Mouse (Mus musculus): ENCODE measurements around the gene Ttc28. TPM values are rescaled to one million over a fixed set of nuclear protein-coding genes. Genes with fewer than 3 reads are reported as not detected.

The Ttc28 gene
- polyA plus RNA-seq, 1 experiment: 5.5 TPM

DNA sequence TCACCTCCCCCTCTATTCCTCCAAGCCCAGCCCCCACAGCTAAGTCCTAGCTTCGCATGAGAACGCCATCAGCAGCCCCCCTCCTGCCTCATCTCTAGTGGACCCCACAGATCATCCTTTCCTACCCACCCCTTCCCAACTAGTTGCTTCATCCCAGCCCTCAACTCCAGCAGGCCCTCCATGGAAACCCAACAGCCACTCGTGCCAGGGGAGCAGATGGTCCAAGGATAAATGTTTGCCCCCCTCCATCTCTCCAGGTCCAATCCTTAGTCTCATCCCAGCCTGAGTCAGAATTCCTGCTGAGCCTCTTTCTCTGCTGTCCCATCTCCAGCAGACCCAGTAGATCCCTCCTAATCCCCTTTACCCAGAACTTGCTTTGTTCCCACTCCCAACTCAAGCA is 36.6 kb downstream of the Ttc28 start:
- WGBS: 58% methylated on average over 3 of the region's 3 CpGs
- DNase-seq: peak; percentile 35 to 54
- no peak for TF ChIP-seq CTCF (IDR thresholded peaks at IDR 0.05; ENCODE audit: borderline replicate concordance, insufficient read depth, low read depth, low read length)
- TF ChIP-seq POLR2A (IDR thresholded peaks at IDR 0.05; ENCODE audit: borderline replicate concordance, insufficient read depth, low read length): no peak

DNA sequence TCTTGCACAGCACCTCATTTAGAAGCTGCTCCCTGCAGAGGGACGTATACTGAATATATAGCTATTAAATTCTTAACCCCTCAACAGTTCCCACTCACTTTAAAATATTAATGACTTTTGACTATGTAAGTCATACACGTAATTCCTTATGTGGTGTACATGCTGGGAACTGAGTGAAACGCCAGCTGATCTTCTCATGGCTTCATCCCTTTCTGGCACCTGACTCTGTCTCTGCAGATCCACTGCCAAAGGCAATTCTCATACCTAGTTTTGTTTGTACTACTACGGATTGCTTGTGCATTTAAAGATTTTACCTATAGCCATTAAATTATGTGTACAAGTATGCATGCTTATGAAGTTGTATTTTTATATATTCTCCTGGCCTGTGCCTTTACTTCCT is 39.9 kb downstream of the Ttc28 start:
- peaks cover 5% of the 10 kb centered on the region; the same call in 1 of the 2 replicates for H3K4me1 ChIP-seq (ENCODE audit: control insufficient read depth, insufficient read depth, low read length)
- TF ChIP-seq CTCF (IDR thresholded peaks at IDR 0.05; ENCODE audit: borderline replicate concordance, insufficient read depth, low read depth, low read length) (no peak), POLR2A (IDR thresholded peaks at IDR 0.05; ENCODE audit: borderline replicate concordance, insufficient read depth, low read length) (no peak)
- DNase-seq: peak in 1 of 2 experiments; percentile 7
- H3K27me3 ChIP-seq (ENCODE audit: control insufficient read depth, insufficient read depth, low read length): no peaks in the 10 kb centered on the region
- H3K27ac ChIP-seq (ENCODE audit: insufficient read depth, low read length): no peak overlapping the region
- H3K4me3 ChIP-seq (replicated peaks; ENCODE audit: insufficient read depth, low read depth, low read length): no peak overlapping the region
- 50% methylated on average over 4 of the region's 4 CpGs for WGBS

More for the DNA sequence above, 36.6 kb downstream of the Ttc28 start:
- H3K27me3 ChIP-seq (ENCODE audit: control insufficient read depth, insufficient read depth, low read length): no peaks in the 10 kb centered on the region
- H3K4me3 ChIP-seq (replicated peaks; ENCODE audit: insufficient read depth, low read depth, low read length): no peak overlapping the region
- no peak overlapping the region for H3K27ac ChIP-seq (ENCODE audit: insufficient read depth, low read length)
- peaks cover 5% of the 10 kb centered on the region; the same call in 1 of the 2 replicates for H3K4me1 ChIP-seq (ENCODE audit: control insufficient read depth, insufficient read depth, low read length)

- 16% methylated on average over 1 of the region's 1 CpGs for WGBS
- TF ChIP-seq POLR2A (IDR thresholded peaks at IDR 0.05; ENCODE audit: borderline replicate concordance, insufficient read depth, low read length) (no peak), CTCF (IDR thresholded peaks at IDR 0.05; ENCODE audit: borderline replicate concordance, insufficient read depth, low read depth, low read length) (peak; percentile 24; the same call in 1 of the 2 replicates)
- peak; percentile 12 for DNase-seq
Observed at GRCm38 (mm10) chr5:110923336-110923735, 43.7 kb downstream of the Ttc28 start.

GRCm38 (mm10) chr5:110924636-110925035 is 45.0 kb downstream of the Ttc28 start:
- no peak overlapping the region for H3K27ac ChIP-seq (ENCODE audit: insufficient read depth, low read length)
- TF ChIP-seq CTCF (IDR thresholded peaks at IDR 0.05; ENCODE audit: borderline replicate concordance, insufficient read depth, low read depth, low read length) (no peak), POLR2A (IDR thresholded peaks at IDR 0.05; ENCODE audit: borderline replicate concordance, insufficient read depth, low read length) (no peak)
- H3K4me1 ChIP-seq (ENCODE audit: control insufficient read depth, insufficient read depth, low read length): no peaks in the 10 kb centered on the region
- no peak for DNase-seq
- H3K27me3 ChIP-seq (ENCODE audit: control insufficient read depth, insufficient read depth, low read length): no peaks in the 10 kb centered on the region
- no peak overlapping the region for H3K4me3 ChIP-seq (replicated peaks; ENCODE audit: insufficient read depth, low read depth, low read length)
- 96% methylated on average over 3 of the region's 3 CpGs for WGBS

More at GRCm38 (mm10) chr5:110923336-110923735, 43.7 kb downstream of the Ttc28 start:
- H3K4me1 ChIP-seq (ENCODE audit: control insufficient read depth, insufficient read depth, low read length): no peaks in the 10 kb centered on the region
- H3K4me3 ChIP-seq (replicated peaks; ENCODE audit: insufficient read depth, low read depth, low read length): no peak overlapping the region
- no peak overlapping the region for H3K27ac ChIP-seq (ENCODE audit: insufficient read depth, low read length)
- H3K27me3 ChIP-seq (ENCODE audit: control insufficient read depth, insufficient read depth, low read length): no peaks in the 10 kb centered on the region

- Histone ChIP-seq H3K27ac (ENCODE audit: insufficient read depth, low read length) (no peak overlapping the region), H3K27me3 (ENCODE audit: control insufficient read depth, insufficient read depth, low read length) (no peaks in the 10 kb centered on the region), H3K4me1 (ENCODE audit: control insufficient read depth, insufficient read depth, low read length) (no peaks in the 10 kb centered on the region), H3K4me3 (replicated peaks; ENCODE audit: insufficient read depth, low read depth, low read length) (no peak overlapping the region)
- TF ChIP-seq CTCF (IDR thresholded peaks at IDR 0.05; ENCODE audit: borderline replicate concordance, insufficient read depth, low read depth, low read length) (no peak), POLR2A (IDR thresholded peaks at IDR 0.05; ENCODE audit: borderline replicate concordance, insufficient read depth, low read length) (no peak)
- WGBS: 93% methylated on average over 5 of the region's 5 CpGs
- DNase-seq: no peak
Observed at GRCm38 (mm10) chr5:110925804-110926203, 46.2 kb downstream of the Ttc28 start.

- no peak overlapping the region for H3K27ac ChIP-seq (ENCODE audit: insufficient read depth, low read length)
- TF ChIP-seq CTCF (IDR thresholded peaks at IDR 0.05; ENCODE audit: borderline replicate concordance, insufficient read depth, low read depth, low read length) (no peak), POLR2A (IDR thresholded peaks at IDR 0.05; ENCODE audit: borderline replicate concordance, insufficient read depth, low read length) (no peak)
- 54% methylated on average over 3 of the region's 3 CpGs for WGBS
- H3K4me3 ChIP-seq (replicated peaks; ENCODE audit: insufficient read depth, low read depth, low read length): no peak overlapping the region
- H3K27me3 ChIP-seq (ENCODE audit: control insufficient read depth, insufficient read depth, low read length): no peaks in the 10 kb centered on the region
- H3K4me1 ChIP-seq (ENCODE audit: control insufficient read depth, insufficient read depth, low read length): no peaks in the 10 kb centered on the region
- no peak for DNase-seq
Observed at GRCm38 (mm10) chr5:110928289-110928688, 48.7 kb downstream of the Ttc28 start.

- Histone ChIP-seq H3K27me3 (ENCODE audit: control insufficient read depth, insufficient read depth, low read length) (no peaks in the 10 kb centered on the region), H3K27ac (ENCODE audit: insufficient read depth, low read length) (no peak overlapping the region), H3K4me1 (ENCODE audit: control insufficient read depth, insufficient read depth, low read length) (no peaks in the 10 kb centered on the region), H3K4me3 (replicated peaks; ENCODE audit: insufficient read depth, low read depth, low read length) (no peak overlapping the region)
- DNase-seq: no peak
- 41% methylated on average over 4 of the region's 4 CpGs for WGBS
- TF ChIP-seq POLR2A (IDR thresholded peaks at IDR 0.05; ENCODE audit: borderline replicate concordance, insufficient read depth, low read length) (no peak), CTCF (IDR thresholded peaks at IDR 0.05; ENCODE audit: borderline replicate concordance, insufficient read depth, low read depth, low read length) (no peak)
Observed at GRCm38 (mm10) chr5:110929306-110929705, 49.7 kb downstream of the Ttc28 start.

DNA sequence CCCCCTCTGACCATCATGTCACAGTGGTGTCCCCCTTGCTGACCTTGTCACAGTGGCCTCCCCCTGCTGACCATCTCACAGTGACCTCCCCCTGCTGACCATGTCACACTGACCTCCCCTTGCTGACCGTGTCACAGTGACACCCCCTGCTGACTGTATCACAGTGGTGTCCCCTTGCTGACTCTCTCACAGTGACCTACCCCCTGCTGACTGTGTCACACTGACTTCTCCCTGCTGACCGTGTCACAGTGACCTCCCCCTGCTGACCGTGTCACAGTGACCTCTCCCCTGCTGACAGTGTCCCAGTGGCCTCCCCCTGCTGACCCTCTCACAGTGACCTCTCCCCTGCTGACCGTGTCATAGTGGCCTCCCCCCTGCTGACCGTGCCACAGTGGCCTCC is 57.0 kb downstream of the Ttc28 start:
- TF ChIP-seq CTCF (IDR thresholded peaks at IDR 0.05; ENCODE audit: borderline replicate concordance, insufficient read depth, low read depth, low read length) (no peak), POLR2A (IDR thresholded peaks at IDR 0.05; ENCODE audit: borderline replicate concordance, insufficient read depth, low read length) (no peak)
- DNase-seq: no peak
- H3K27ac ChIP-seq (ENCODE audit: insufficient read depth, low read length): no peak overlapping the region
- H3K4me3 ChIP-seq (replicated peaks; ENCODE audit: insufficient read depth, low read depth, low read length): no peak overlapping the region
- WGBS: 47% methylated on average over 5 of the region's 5 CpGs
- H3K27me3 ChIP-seq (ENCODE audit: control insufficient read depth, insufficient read depth, low read length): no peaks in the 10 kb centered on the region
- H3K4me1 ChIP-seq (ENCODE audit: control insufficient read depth, insufficient read depth, low read length): no peaks in the 10 kb centered on the region
